9 mouse cellular contexts compared by ENCODE assay signal in genomic region chr5:139324691-139325394, GRCm38 (mm10). TPM values are rescaled to one million over a fixed set of nuclear protein-coding genes. Genes with fewer than 3 reads are reported as not detected.
DNase-seq lines count a peak whose midpoint lies in the region; ATAC-seq and TF ChIP-seq lines count a peak whose summit lies in the region.
"Had no signal": no experiment of that assay in that cellular context is flagged by ENCODE, and none has a peak within 500 bp of the region (broad histone marks: within the 10 kb centered on the region; RNA-seq: fewer than 3 reads in every experiment).

No protein-coding gene starts in this region.

- H3K27ac ChIP-seq in embryonic facial prominence, embryonic 11.5 days (replicated peaks; ENCODE audit: low read depth, low read length), result no peak overlapping the region
- H3K27ac ChIP-seq in hindbrain, embryonic 12.5 days, result peak overlapping the region; percentile 40; the same call in 1 of the 2 replicates
- H3K27ac ChIP-seq in limb, embryonic 10.5 days, result 0 out of 2 replicates have a peak overlapping the region, but pooled peaks have one; percentile 9

- peaks cover 60% of the 10 kb centered on the region for H3K27me3 ChIP-seq in C2C12 (ENCODE audit: control insufficient read depth, insufficient read depth, insufficient read length)
- peaks cover 22% of the 10 kb centered on the region for H3K27me3 ChIP-seq in E14TG2a.4 (ENCODE audit: insufficient read depth, low read length)
- H3K27me3 ChIP-seq in embryonic facial prominence, embryonic 11.5 days (ENCODE audit: control insufficient read depth, insufficient read depth, low read length), result peaks cover 27% of the 10 kb centered on the region
- peaks cover 53% of the 10 kb centered on the region for H3K27me3 ChIP-seq in hindbrain, embryonic 12.5 days
- H3K27me3 ChIP-seq in limb, embryonic 10.5 days (ENCODE audit: low read depth, poor library complexity, severe bottlenecking), result peaks cover 78% of the 10 kb centered on the region

- no peak overlapping the region for H3K4me3 ChIP-seq in C2C12 (ENCODE audit: insufficient read depth, poor library complexity, severe bottlenecking)
- H3K4me3 ChIP-seq in E14TG2a.4 (replicated peaks; ENCODE audit: low read length), result peak overlapping the region; percentile 86
- H3K4me3 ChIP-seq in embryonic facial prominence, embryonic 11.5 days (ENCODE audit: low read depth, low read length), result peak overlapping the region; percentile 51
- peak overlapping the region; percentile 67 for H3K4me3 ChIP-seq in hindbrain, embryonic 12.5 days
- peak overlapping the region; percentile 65 for H3K4me3 ChIP-seq in limb, embryonic 10.5 days

- no peaks in the 10 kb centered on the region for H3K79me2 ChIP-seq in C2C12 (ENCODE audit: control insufficient read depth, insufficient read depth)

- peak overlapping the region; percentile 65 for H3K9ac ChIP-seq in embryonic facial prominence, embryonic 11.5 days (replicated peaks; ENCODE audit: low read length)
- H3K9ac ChIP-seq in hindbrain, embryonic 12.5 days, result peak overlapping the region; percentile 73

- DNase-seq in embryonic facial prominence, embryonic 11.5 days (ENCODE audit: low spot score), result no peak
- DNase-seq in limb, embryonic 10.5 days (ENCODE audit: low spot score), result peak; percentile 47
- DNase-seq in spleen, postnatal 10 days (ENCODE audit: low spot score in 2 of 2), result peak; percentile 45 to 67
- DNase-seq in adrenal gland, postnatal 4 days (ENCODE audit: low spot score in 2 of 2), result no peak

- H3K79me3 ChIP-seq in C2C12 (ENCODE audit: low read depth), result no peaks in the 10 kb centered on the region

- H3ac ChIP-seq in C2C12 (ENCODE audit: control insufficient read depth, insufficient read length, low read depth), result peak overlapping the region; percentile 1

- H3K4me2 ChIP-seq in embryonic facial prominence, embryonic 11.5 days (ENCODE audit: low read depth, low read length), result peak overlapping the region; percentile 95
- peak overlapping the region; percentile 97 for H3K4me2 ChIP-seq in hindbrain, embryonic 12.5 days (replicated peaks)

- TF ChIP-seq CTCF in C2C12 (IDR thresholded peaks at IDR 0.05; ENCODE audit: control insufficient read depth, insufficient read depth, insufficient read length) (no peak), E14TG2a.4 (conservative IDR thresholded peaks at IDR 0.05; ENCODE audit: low read length) (no peak)

- WGBS in embryonic facial prominence, embryonic 11.5 days, result 2% methylated on average over 54 of the region's 62 CpGs
- WGBS in hindbrain, embryonic 12.5 days, result 3% methylated on average over 60 of the region's 62 CpGs
- WGBS in limb, embryonic 10.5 days, result 3% methylated on average over 62 of the region's 62 CpGs

- 0 out of 2 replicates have a peak, but pooled peaks have one; percentile 32 for ATAC-seq in embryonic facial prominence, embryonic 11.5 days (replicated peaks; ENCODE audit: insufficient number of reproducible peaks, low FRiP score, low TSS enrichment, low read depth)
- ATAC-seq in hindbrain, embryonic 12.5 days (ENCODE audit: low FRiP score), result peak; percentile 46
- peak; percentile 48 for ATAC-seq in megakaryocyte progenitor cell, adult 5-6 weeks (replicated peaks; ENCODE audit: poor library complexity)

- no peaks in the 10 kb centered on the region for H3K9me3 ChIP-seq in E14TG2a.4 (ENCODE audit: low read length)
- no peaks in the 10 kb centered on the region for H3K9me3 ChIP-seq in embryonic facial prominence, embryonic 11.5 days (replicated peaks; ENCODE audit: control insufficient read depth, low read length)
- H3K9me3 ChIP-seq in hindbrain, embryonic 12.5 days (replicated peaks), result no peaks in the 10 kb centered on the region
- H3K9me3 ChIP-seq in limb, embryonic 10.5 days (replicated peaks), result no peaks in the 10 kb centered on the region

- H3K36me3 ChIP-seq in C2C12 (ENCODE audit: control insufficient read depth, insufficient read depth) (no peaks in the 10 kb centered on the region), E14TG2a.4 (ENCODE audit: insufficient read depth, low read length) (peaks cover 20% of the 10 kb centered on the region)
- H3K36me3 ChIP-seq in embryonic facial prominence, embryonic 11.5 days (replicated peaks; ENCODE audit: control insufficient read depth, insufficient read depth, low read depth, low read length), result no peaks in the 10 kb centered on the region
- H3K36me3 ChIP-seq in hindbrain, embryonic 12.5 days, result no peaks in the 10 kb centered on the region
- no peaks in the 10 kb centered on the region for H3K36me3 ChIP-seq in limb, embryonic 10.5 days

- H3K4me1 ChIP-seq in E14TG2a.4 (replicated peaks; ENCODE audit: low read depth, low read length), result peaks cover 75% of the 10 kb centered on the region
- H3K4me1 ChIP-seq in embryonic facial prominence, embryonic 11.5 days (ENCODE audit: control insufficient read depth, insufficient read depth, low read length), result no peaks in the 10 kb centered on the region
- H3K4me1 ChIP-seq in hindbrain, embryonic 12.5 days, result peaks cover 15% of the 10 kb centered on the region
- peaks cover 19% of the 10 kb centered on the region for H3K4me1 ChIP-seq in limb, embryonic 10.5 days

TF ChIP-seq in C2C12, 6 proteins besides CTCF, POLR2A, EP300 and RAD21:
- no peak for TF ChIP-seq CEBPB (IDR thresholded peaks at IDR 0.05; ENCODE audit: low read depth)
- no peak for TF ChIP-seq MYOG (IDR thresholded peaks at IDR 0.05; ENCODE audit: control insufficient read depth, extremely low read depth, insufficient read length)
- no peak for TF ChIP-seq FOSL1 (IDR thresholded peaks at IDR 0.05; ENCODE audit: insufficient read depth, low read length, poor library complexity, severe bottlenecking)
- no peak for TF ChIP-seq MYOD1 (IDR thresholded peaks at IDR 0.05; ENCODE audit: control insufficient read depth, insufficient read length, low read depth)
- no peak for TF ChIP-seq MAX (IDR thresholded peaks at IDR 0.05)
- TF ChIP-seq USF1 (IDR thresholded peaks at IDR 0.05; ENCODE audit: low read depth), result no peak

RNA-seq across cellular contexts. Expression of gene Adap1, which starts 0.6 kb away (rescaled TPM):
- 0.06 TPM for polyA plus RNA-seq in C2C12 (2012; fragmentation: generic; extraction: Trizol)
- polyA plus RNA-seq in embryonic facial prominence, embryonic 11.5 days (2014; fragmentation: Nextera tagmentation; extraction: Ambion mirVana), result 1.6 and 1.7 TPM in 2 replicates
- 13.1 and 13.7 TPM in 2 replicates for polyA plus RNA-seq in hindbrain, embryonic 12.5 days (2016; fragmentation: Nextera tagmentation; extraction: Ambion mirVana)
- polyA plus RNA-seq in limb, embryonic 10.5 days (2016; fragmentation: Nextera tagmentation; extraction: Ambion mirVana), result 0.26 and 0.46 TPM in 2 replicates
- 23.8 and 27.4 TPM in 2 replicates for total RNA-seq in megakaryocyte progenitor cell, adult 5-6 weeks (2015)
- total RNA-seq in megakaryocyte progenitor cell, adult 5-6 weeks (2017), result 29.9 and 47.0 TPM in 2 replicates
- total RNA-seq in adrenal gland, postnatal 4 days (2021), result 1 to 10 TPM; 6.2 to 8.0 TPM

RNA-seq across cellular contexts. Expression of gene Cox19, which starts 26.4 kb away (rescaled TPM):
- 52.9 TPM for polyA plus RNA-seq in C2C12 (2012; fragmentation: generic; extraction: Trizol)
- polyA plus RNA-seq in embryonic facial prominence, embryonic 11.5 days (2014; fragmentation: Nextera tagmentation; extraction: Ambion mirVana), result 116 and 123 TPM in 2 replicates
- polyA plus RNA-seq in hindbrain, embryonic 12.5 days (2016; fragmentation: Nextera tagmentation; extraction: Ambion mirVana), result 107 and 117 TPM in 2 replicates
- polyA plus RNA-seq in limb, embryonic 10.5 days (2016; fragmentation: Nextera tagmentation; extraction: Ambion mirVana), result 110 and 118 TPM in 2 replicates
- total RNA-seq in megakaryocyte progenitor cell, adult 5-6 weeks (2015), result 30.3 and 32.1 TPM in 2 replicates
- total RNA-seq in megakaryocyte progenitor cell, adult 5-6 weeks (2017), result 27.1 and 29.3 TPM in 2 replicates
- 10 to 100 TPM; 62.9 to 65.6 TPM for total RNA-seq in adrenal gland, postnatal 4 days (2021)

RNA-seq across cellular contexts. Expression of gene Cyp2w1, which starts 27.6 kb away (rescaled TPM):
- polyA plus RNA-seq in C2C12 (2012; fragmentation: generic; extraction: Trizol), result not detected
- 0.41 and 0.46 TPM in 2 replicates for polyA plus RNA-seq in embryonic facial prominence, embryonic 11.5 days (2014; fragmentation: Nextera tagmentation; extraction: Ambion mirVana)
- polyA plus RNA-seq in hindbrain, embryonic 12.5 days (2016; fragmentation: Nextera tagmentation; extraction: Ambion mirVana), result 0.41 and 0.46 TPM in 2 replicates
- not detected in 2 replicates for polyA plus RNA-seq in limb, embryonic 10.5 days (2016; fragmentation: Nextera tagmentation; extraction: Ambion mirVana)
- not detected in 2 replicates for total RNA-seq in megakaryocyte progenitor cell, adult 5-6 weeks (2015)
- total RNA-seq in megakaryocyte progenitor cell, adult 5-6 weeks (2017), result not detected in 2 replicates
- not detected for total RNA-seq in adrenal gland, postnatal 4 days (2021)
- polyA plus RNA-seq: gonadal fat pad, adult 2 months had no signal

RNA-seq across cellular contexts. Expression of gene Gpr146, which starts 52.7 kb away (rescaled TPM):
- polyA plus RNA-seq in C2C12 (2012; fragmentation: generic; extraction: Trizol), result 1.7 TPM
- polyA plus RNA-seq in embryonic facial prominence, embryonic 11.5 days (2014; fragmentation: Nextera tagmentation; extraction: Ambion mirVana), result 1.6 and 1.7 TPM in 2 replicates
- 1.8 and 2.4 TPM in 2 replicates for polyA plus RNA-seq in hindbrain, embryonic 12.5 days (2016; fragmentation: Nextera tagmentation; extraction: Ambion mirVana)
- polyA plus RNA-seq in limb, embryonic 10.5 days (2016; fragmentation: Nextera tagmentation; extraction: Ambion mirVana), result 2.2 and 2.3 TPM in 2 replicates
- 6.0 and 6.3 TPM in 2 replicates for total RNA-seq in megakaryocyte progenitor cell, adult 5-6 weeks (2015)
- total RNA-seq in megakaryocyte progenitor cell, adult 5-6 weeks (2017), result 5.7 and 6.7 TPM in 2 replicates
- total RNA-seq in adrenal gland, postnatal 4 days (2021), result 10 to 100 TPM; 10.4 to 10.7 TPM

Comparison
In these comparisons a context has a peak if more than half of its experiments do, and no peak if none do; other contexts are left out.
1. DNase-seq: peak in limb, embryonic 10.5 days (single experiment) and spleen, postnatal 10 days (2 of 2); none in embryonic facial prominence, embryonic 11.5 days (single experiment) and adrenal gland, postnatal 4 days (0 of 2).
2. Peak in every context shown above with its lines, with median percentiles within 50 percentile points of each other: ATAC-seq.